Mouse (Mus musculus) thymus, postnatal 0 days (tissue): ENCODE measurements around the gene Itk. TPM values are rescaled to one million over a fixed set of nuclear protein-coding genes. Genes with fewer than 3 reads are reported as not detected.

Experiments
- DNase-seq: peaks from one replicate; pipeline ENCODE4 v3.0.0-alpha.2; 2015; ENCODE audit warnings: low spot score
- polyA plus RNA-seq: library from polyadenylated mRNA; unstranded; fragments of >200 nt; fragmentation: Nextera tagmentation; extraction: Ambion mirVana; gene quantifications from 2 replicates; pipeline ENCODE4 v1.2.1, GENCODE M21; 2015

The Itk gene
- polyA plus RNA-seq, 1 experiment from 2014 or later, result 113 TPM

- DNase-seq, result no peak
These were observed 28.2 kb downstream of the Itk start for GRCm38 (mm10) chr11:46360991-46361665.

DNA sequence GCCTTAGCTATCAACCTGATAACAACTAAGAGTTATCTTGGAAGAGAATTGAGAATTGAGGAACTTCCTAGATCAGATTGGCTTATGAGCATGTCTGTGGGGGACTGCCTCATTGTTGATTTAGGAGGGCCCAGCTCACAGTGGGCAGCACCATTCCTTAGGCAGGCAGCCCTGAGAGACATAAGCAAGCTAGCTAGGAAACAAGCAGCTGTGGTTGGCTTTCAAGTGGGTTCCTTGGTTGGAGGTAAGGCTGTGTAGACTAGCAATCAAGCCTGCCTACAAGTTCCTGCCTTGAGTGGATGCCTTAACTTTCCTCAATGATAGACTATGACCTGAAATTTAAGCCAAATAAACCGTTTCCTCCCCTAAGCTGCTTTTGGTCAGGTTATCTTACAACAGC, 30.9 kb downstream of the Itk start:
- DNase-seq, result no peak

GRCm38 (mm10) chr11:46349681-46350410, 39.5 kb downstream of the Itk start:
- no peak for DNase-seq

GRCm38 (mm10) chr11:46348416-46348815, 40.9 kb downstream of the Itk start:
- no peak for DNase-seq

GRCm38 (mm10) chr11:46347756-46348155, 41.6 kb downstream of the Itk start:
- no peak for DNase-seq

DNA sequence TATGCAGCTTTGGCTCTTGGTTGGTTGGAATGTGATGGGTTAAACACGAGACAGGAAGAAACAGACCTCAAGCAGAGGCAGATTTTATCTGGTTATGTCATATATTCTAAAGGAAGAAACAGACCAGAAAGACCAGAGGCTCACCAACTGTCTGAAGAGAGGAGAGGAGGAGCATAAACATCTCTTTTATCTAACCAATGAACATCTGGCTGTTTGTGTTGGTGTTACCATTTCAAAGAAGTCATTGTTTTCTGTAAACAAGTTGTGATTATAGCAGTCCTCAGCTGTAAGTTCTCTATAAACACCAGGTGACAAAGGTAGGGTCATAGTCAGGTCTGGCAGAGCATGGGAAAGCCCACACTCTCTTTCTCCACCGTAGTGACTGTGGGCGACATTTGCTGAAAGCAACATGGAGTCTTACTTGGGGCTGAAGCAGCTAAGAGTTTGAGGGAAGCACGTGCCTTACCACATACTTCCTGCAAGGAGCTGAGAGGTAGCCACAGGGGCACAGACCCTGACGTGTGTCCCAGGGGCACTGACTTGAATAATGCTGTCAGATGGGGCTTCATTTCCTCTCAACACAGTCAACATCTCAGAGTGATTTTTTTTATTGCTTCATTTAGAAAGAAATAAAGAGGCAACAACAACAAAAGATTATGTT, 45.3 kb downstream of the Itk start:
- peak; percentile 93 for DNase-seq

DNA sequence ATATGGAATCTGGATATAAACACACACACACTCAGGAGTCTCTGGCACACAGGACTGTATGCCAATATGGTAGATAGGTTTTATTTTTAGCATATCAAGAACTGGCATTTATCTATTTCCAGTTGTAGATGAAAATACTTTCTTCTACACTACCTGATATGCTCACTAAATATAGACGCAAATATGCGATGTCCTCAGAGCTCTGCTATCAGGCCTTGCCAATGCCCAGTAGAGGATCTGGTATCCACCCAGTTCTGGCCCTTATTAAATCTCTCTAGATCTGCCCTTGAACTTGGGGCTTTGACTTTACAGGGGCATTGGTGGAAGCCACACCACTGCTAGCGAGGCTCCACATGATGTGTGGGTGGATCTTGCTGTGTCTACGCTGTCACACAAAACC, 47.4 kb downstream of the Itk start:
- DNase-seq, result no peak

DNA sequence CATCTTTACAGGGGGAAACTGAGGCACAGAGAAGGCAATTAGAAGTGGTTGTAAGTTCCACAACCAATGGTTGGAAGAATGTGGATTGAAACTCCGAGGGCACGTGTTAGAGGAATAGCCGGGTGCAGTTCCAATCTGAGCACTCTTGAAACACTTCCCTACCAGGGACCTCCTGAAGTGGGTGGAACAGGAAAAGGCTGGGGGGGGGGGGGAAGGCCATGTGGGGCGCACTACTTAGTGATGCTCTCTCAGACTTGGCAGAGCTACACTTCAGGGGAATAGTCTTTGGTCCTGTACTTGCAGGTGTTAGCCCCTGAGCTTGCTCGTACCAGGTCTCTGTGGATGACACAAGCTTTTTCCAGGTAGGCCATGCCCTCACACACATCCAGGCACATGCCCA, 53.3 kb downstream of the Itk start:
- no peak for DNase-seq

DNA sequence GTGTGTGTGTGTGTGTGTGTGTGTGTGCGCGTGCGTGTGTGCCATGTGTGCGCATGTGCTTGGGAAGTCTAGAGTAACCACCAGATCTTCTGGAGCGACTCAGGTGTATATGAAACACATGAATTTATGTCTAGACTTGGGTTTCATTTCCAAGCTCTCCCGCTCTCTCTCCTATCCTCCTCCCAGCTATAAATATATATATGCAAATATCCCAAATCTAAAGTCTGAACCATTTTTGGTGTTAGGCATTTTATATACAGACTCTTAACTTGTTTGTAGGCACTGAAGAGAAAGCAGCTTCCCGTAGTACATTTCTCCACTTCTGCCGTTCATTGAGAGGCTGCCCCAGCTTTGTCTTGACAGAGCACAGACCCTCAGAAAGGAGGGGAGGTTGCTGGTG, 57.1 kb downstream of the Itk start:
- DNase-seq, result no peak

GRCm38 (mm10) chr11:46326271-46327015, 62.9 kb downstream of the Itk start:
- DNase-seq, result peak; percentile 88

GRCm38 (mm10) chr11:46321559-46321958, 67.8 kb downstream of the Itk start:
- no peak for DNase-seq

- no peak for DNase-seq
These were observed 74.8 kb downstream of the Itk start for GRCm38 (mm10) chr11:46314534-46314933.

DNA sequence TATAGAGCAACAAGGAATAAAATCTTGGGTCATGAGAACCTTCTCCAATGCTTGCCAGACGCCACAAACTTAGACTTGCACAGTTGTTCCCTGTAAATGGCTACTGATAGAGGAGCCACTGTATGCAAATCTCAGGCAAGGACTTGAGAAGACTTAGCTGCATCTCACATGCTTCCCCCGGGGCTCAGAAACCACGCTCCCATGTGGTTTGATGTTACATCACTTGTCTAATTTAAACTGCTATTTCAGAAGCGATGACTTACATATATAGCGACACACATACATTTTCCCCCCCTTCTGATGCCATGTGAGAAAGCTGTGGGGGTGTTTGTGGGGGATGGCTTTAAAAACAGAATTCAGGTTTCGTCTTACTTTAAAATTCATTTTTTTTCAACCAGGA, 75.5 kb downstream of the Itk start:
- no peak for DNase-seq

DNA sequence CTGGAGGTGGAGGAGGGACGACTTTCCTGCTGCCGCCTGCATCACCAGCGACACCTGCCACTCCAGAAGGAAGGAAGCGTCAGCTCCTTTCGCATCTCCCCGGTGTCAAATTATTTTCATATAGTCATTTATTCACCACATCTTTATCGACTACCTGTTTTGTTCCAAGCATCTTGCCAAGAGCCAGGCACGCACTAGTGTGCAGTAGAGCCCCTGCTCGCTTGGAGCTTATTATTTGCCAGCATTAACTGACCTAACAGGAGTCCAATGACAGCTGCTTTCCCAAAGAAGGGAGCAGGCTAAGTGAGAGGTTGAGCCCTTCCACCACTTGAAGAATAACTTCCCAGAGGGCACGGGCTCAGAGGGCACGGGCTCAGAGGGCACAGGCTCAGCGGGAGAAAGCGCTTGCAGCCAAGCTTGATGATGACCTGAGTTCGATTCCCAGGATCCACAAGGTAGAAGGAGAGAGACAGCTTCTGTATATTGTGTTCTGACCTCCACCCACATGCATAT, 76.7 kb downstream of the Itk start, which contains the start of gene Cyfip2:
Cyfip2 (minus strand) TSS at position 337 of the 513 bp plus-strand sequence.
- no peak for DNase-seq

GRCm38 (mm10) chr11:46311703-46312522, 77.4 kb downstream of the Itk start:
- peak; percentile 89 for DNase-seq

GRCm38 (mm10) chr11:46311181-46311702, 78.1 kb downstream of the Itk start:
- DNase-seq, result peak; percentile 60

DNA sequence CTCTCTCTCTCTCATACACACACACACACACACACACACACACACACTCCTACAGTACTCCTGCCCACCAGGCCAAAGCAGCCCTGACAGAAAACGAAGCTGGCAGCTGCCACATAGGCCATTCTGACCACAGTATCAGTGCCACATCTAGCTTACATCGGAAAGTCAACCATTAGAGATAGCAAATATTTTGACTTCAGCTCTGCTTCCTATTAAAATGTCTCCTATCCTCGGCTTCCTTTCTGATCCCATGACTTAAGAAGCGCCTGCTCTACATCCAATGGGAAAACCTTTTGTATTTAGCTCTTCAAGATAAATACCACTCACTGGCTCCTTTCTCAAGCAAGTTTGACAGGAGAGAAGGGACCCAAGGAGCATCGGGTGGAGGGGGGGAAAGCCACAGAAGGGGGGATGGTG, 78.7 kb downstream of the Itk start:
- DNase-seq, result no peak

DNA sequence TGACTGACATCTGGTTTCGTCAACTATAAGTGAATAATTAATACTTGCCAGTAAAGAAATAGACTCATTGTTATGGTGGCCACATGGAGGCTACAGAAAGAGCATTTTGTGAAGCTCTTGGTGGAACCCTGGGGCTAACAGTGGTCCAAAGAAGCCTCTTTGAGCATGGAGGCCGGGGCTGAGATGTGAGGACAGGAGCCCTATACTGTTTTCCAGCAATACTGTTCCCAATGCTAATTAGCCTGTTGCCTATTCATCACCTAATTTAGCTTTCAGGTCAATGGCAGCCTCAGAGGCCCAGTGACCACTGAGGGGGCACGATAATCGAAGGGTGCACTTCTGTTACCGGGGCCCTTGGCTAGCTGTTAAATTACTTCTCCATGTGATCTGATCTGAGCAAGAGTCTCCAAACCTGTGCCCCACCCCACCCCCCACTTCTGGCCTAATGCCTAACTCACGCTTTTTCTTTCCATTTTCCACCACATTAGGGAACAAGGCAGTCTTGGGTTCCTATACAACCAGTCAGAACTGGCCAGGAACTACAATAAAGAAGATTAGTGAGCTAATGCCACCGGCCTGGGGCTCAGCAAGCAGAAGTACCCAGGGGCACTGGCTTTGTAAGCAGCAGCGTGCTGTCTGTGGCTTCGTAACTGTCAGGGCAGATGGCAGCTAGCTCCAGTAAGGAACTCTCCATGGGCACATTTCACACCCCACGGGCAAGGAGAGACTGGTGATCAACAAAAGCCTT, 79.3 kb downstream of the Itk start:
- peak; percentile 42 for DNase-seq

- peak; percentile 66 for DNase-seq
These were observed 80.1 kb downstream of the Itk start for GRCm38 (mm10) chr11:46309111-46309741.
